Mouse (Mus musculus): ENCODE measurements around the gene Snx7. TPM values are rescaled to one million over a fixed set of nuclear protein-coding genes. Genes with fewer than 3 reads are reported as not detected.

The Snx7 gene
- polyA plus RNA-seq, 1 experiment = 6.5 TPM

DNA sequence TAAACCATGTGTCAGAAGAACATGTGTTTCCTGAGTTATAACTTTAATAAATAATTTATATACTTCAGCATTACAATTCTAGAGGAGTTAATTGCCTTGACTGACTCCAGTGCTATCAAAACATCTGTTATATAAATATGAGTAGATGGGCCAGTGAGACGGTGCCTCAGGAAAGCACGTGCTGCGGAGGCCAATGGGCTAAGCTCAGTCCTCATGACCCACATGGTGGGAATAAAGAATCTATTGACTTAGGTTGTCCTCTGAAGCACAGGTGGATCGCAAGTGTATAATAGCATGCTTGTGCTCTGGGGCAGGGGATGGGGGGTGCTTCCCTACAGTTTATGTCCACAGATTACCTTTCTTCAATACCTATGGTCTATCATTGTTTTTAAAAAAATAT lies 56.6 kb downstream of the Snx7 start:
- no peak for DNase-seq
- Histone ChIP-seq H3K27me3 (ENCODE audit: control insufficient read depth, insufficient read depth, low read length) (no peaks in the 10 kb centered on the region), H3K27ac (ENCODE audit: insufficient read depth, low read length) (no peak overlapping the region), H3K4me3 (replicated peaks; ENCODE audit: insufficient read depth, low read depth, low read length) (no peak overlapping the region), H3K4me1 (ENCODE audit: control insufficient read depth, insufficient read depth, low read length) (no peaks in the 10 kb centered on the region)
- TF ChIP-seq CTCF (IDR thresholded peaks at IDR 0.05; ENCODE audit: borderline replicate concordance, insufficient read depth, low read depth, low read length) = no peak
- no peak for TF ChIP-seq POLR2A (IDR thresholded peaks at IDR 0.05; ENCODE audit: borderline replicate concordance, insufficient read depth, low read length)
- 92% methylated on average over 4 of the region's 4 CpGs for WGBS

- DNase-seq = no peak
- no peaks in the 10 kb centered on the region for H3K4me1 ChIP-seq (ENCODE audit: control insufficient read depth, insufficient read depth, low read length)
- 88% methylated on average over 6 of the region's 6 CpGs for WGBS
- H3K27ac ChIP-seq (ENCODE audit: insufficient read depth, low read length) = no peak overlapping the region
- no peaks in the 10 kb centered on the region for H3K27me3 ChIP-seq (ENCODE audit: control insufficient read depth, insufficient read depth, low read length)
- no peak for TF ChIP-seq POLR2A (IDR thresholded peaks at IDR 0.05; ENCODE audit: borderline replicate concordance, insufficient read depth, low read length)
- TF ChIP-seq CTCF (IDR thresholded peaks at IDR 0.05; ENCODE audit: borderline replicate concordance, insufficient read depth, low read depth, low read length) = no peak
- H3K4me3 ChIP-seq (replicated peaks; ENCODE audit: insufficient read depth, low read depth, low read length) = no peak overlapping the region
These were observed 63.0 kb downstream of the Snx7 start for GRCm38 (mm10) chr3:117805782-117806181.

GRCm38 (mm10) chr3:117794501-117794900 lies 74.2 kb downstream of the Snx7 start:
- TF ChIP-seq CTCF (IDR thresholded peaks at IDR 0.05; ENCODE audit: borderline replicate concordance, insufficient read depth, low read depth, low read length) = no peak
- no peak for TF ChIP-seq POLR2A (IDR thresholded peaks at IDR 0.05; ENCODE audit: borderline replicate concordance, insufficient read depth, low read length)
- DNase-seq = no peak
- no peak overlapping the region for H3K27ac ChIP-seq (ENCODE audit: insufficient read depth, low read length)
- no peaks in the 10 kb centered on the region for H3K27me3 ChIP-seq (ENCODE audit: control insufficient read depth, insufficient read depth, low read length)
- no peak overlapping the region for H3K4me3 ChIP-seq (replicated peaks; ENCODE audit: insufficient read depth, low read depth, low read length)
- H3K4me1 ChIP-seq (ENCODE audit: control insufficient read depth, insufficient read depth, low read length) = no peaks in the 10 kb centered on the region

DNA sequence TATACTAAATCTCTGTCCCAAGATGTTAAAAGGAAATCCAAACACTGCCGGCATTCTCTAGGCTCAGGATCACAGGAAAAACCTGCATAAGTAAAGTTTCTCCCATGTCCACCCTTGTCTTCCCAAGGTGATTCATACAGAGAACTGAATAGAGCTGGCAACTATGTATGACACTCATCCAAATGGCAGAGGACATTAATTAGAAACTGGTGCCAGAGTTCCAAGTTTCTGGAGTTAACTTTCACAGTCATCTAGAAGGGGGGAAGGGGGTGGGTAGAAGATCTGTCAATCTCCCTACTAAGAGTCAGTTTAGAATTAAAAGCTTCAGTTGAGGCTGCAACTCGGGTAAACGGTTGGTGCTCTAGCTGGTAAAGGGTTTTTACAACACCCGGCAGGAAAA lies 76.8 kb downstream of the Snx7 start:
- 60% methylated on average over 4 of the region's 4 CpGs for WGBS
- no peak for TF ChIP-seq POLR2A (IDR thresholded peaks at IDR 0.05; ENCODE audit: borderline replicate concordance, insufficient read depth, low read length)
- no peak for TF ChIP-seq CTCF (IDR thresholded peaks at IDR 0.05; ENCODE audit: borderline replicate concordance, insufficient read depth, low read depth, low read length)

GRCm38 (mm10) chr3:117791273-117791672 lies 77.5 kb downstream of the Snx7 start:
- no peak overlapping the region for H3K27ac ChIP-seq (ENCODE audit: insufficient read depth, low read length)
- H3K4me3 ChIP-seq (replicated peaks; ENCODE audit: insufficient read depth, low read depth, low read length) = no peak overlapping the region
- 78% methylated on average over 2 of the region's 2 CpGs for WGBS
- no peaks in the 10 kb centered on the region for H3K27me3 ChIP-seq (ENCODE audit: control insufficient read depth, insufficient read depth, low read length)
- no peak for DNase-seq
- no peak for TF ChIP-seq CTCF (IDR thresholded peaks at IDR 0.05; ENCODE audit: borderline replicate concordance, insufficient read depth, low read depth, low read length)
- no peak for TF ChIP-seq POLR2A (IDR thresholded peaks at IDR 0.05; ENCODE audit: borderline replicate concordance, insufficient read depth, low read length)
- H3K4me1 ChIP-seq (ENCODE audit: control insufficient read depth, insufficient read depth, low read length) = no peaks in the 10 kb centered on the region

More for the DNA sequence above, 76.8 kb downstream of the Snx7 start:
- H3K27ac ChIP-seq (ENCODE audit: insufficient read depth, low read length) = no peak overlapping the region
- H3K4me3 ChIP-seq (replicated peaks; ENCODE audit: insufficient read depth, low read depth, low read length) = no peak overlapping the region
- H3K27me3 ChIP-seq (ENCODE audit: control insufficient read depth, insufficient read depth, low read length) = no peaks in the 10 kb centered on the region
- no peak for DNase-seq
- no peaks in the 10 kb centered on the region for H3K4me1 ChIP-seq (ENCODE audit: control insufficient read depth, insufficient read depth, low read length)

- TF ChIP-seq CTCF (IDR thresholded peaks at IDR 0.05; ENCODE audit: borderline replicate concordance, insufficient read depth, low read depth, low read length) = no peak
- no peak for TF ChIP-seq POLR2A (IDR thresholded peaks at IDR 0.05; ENCODE audit: borderline replicate concordance, insufficient read depth, low read length)
- Histone ChIP-seq H3K27ac (ENCODE audit: insufficient read depth, low read length) (no peak overlapping the region), H3K4me3 (replicated peaks; ENCODE audit: insufficient read depth, low read depth, low read length) (no peak overlapping the region), H3K4me1 (ENCODE audit: control insufficient read depth, insufficient read depth, low read length) (no peaks in the 10 kb centered on the region), H3K27me3 (ENCODE audit: control insufficient read depth, insufficient read depth, low read length) (no peaks in the 10 kb centered on the region)
- 63% methylated on average over 14 of the region's 14 CpGs for WGBS
- no peak for DNase-seq
These were observed 79.7 kb downstream of the Snx7 start for GRCm38 (mm10) chr3:117788800-117789693.

DNA sequence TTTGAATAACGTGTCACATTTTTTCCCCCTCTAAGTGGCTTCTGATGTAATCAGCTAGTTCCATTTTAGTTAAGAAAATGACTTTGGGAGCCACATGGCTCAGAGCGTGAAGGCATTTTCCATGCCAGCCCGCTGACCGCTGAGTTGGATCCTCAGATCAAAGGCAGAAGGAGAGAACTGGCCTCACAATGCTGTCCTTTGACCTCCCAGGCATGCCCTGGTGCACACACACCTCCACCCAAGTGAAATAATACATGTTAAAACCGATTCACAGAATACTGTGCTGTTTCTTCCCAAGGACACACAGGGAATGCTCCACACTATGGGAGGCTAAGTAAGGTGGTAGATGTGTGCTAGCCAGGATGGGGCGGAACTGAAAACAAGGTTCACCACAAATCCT lies 81.5 kb downstream of the Snx7 start:
- no peak for DNase-seq
- 42% methylated on average over 6 of the region's 6 CpGs for WGBS
- Histone ChIP-seq H3K27ac (ENCODE audit: insufficient read depth, low read length) (no peak overlapping the region), H3K4me3 (replicated peaks; ENCODE audit: insufficient read depth, low read depth, low read length) (no peak overlapping the region), H3K4me1 (ENCODE audit: control insufficient read depth, insufficient read depth, low read length) (no peaks in the 10 kb centered on the region), H3K27me3 (ENCODE audit: control insufficient read depth, insufficient read depth, low read length) (no peaks in the 10 kb centered on the region)
- no peak for TF ChIP-seq CTCF (IDR thresholded peaks at IDR 0.05; ENCODE audit: borderline replicate concordance, insufficient read depth, low read depth, low read length)
- no peak for TF ChIP-seq POLR2A (IDR thresholded peaks at IDR 0.05; ENCODE audit: borderline replicate concordance, insufficient read depth, low read length)

- no peak for DNase-seq
- H3K27ac ChIP-seq (ENCODE audit: insufficient read depth, low read length) = no peak overlapping the region
- H3K4me3 ChIP-seq (replicated peaks; ENCODE audit: insufficient read depth, low read depth, low read length) = no peak overlapping the region
- WGBS = 91% methylated on average over 5 of the region's 5 CpGs
- TF ChIP-seq CTCF (IDR thresholded peaks at IDR 0.05; ENCODE audit: borderline replicate concordance, insufficient read depth, low read depth, low read length) = no peak
- no peak for TF ChIP-seq POLR2A (IDR thresholded peaks at IDR 0.05; ENCODE audit: borderline replicate concordance, insufficient read depth, low read length)
- H3K27me3 ChIP-seq (ENCODE audit: control insufficient read depth, insufficient read depth, low read length) = no peaks in the 10 kb centered on the region
- no peaks in the 10 kb centered on the region for H3K4me1 ChIP-seq (ENCODE audit: control insufficient read depth, insufficient read depth, low read length)
These were observed 116.5 kb downstream of the Snx7 start for GRCm38 (mm10) chr3:117752151-117752757.

Measured in cerebellum, adult 2 months (tissue).